Mouse (Mus musculus): ENCODE data around the gene Sf1. TPM values are rescaled to one million over a fixed set of nuclear protein-coding genes. Genes with fewer than 3 reads are reported as not detected.
A peak's percentile ranks its signal among the peaks of the same experiment; 100 is the strongest.

Sf1 gene
- polyA plus RNA-seq, 1 experiment, result 171 TPM

- 39% methylated on average over 9 of the region's 9 CpGs for WGBS
- TF ChIP-seq CTCF (IDR thresholded peaks at IDR 0.05; ENCODE audit: extremely low read depth, insufficient read length, insufficient replicate concordance, low read depth, low read length) (no peak), POLR2A (IDR thresholded peaks at IDR 0.05; ENCODE audit: low read depth, low read length) (no peak)
- H3K4me3 ChIP-seq (ENCODE audit: low read depth, low read length), result no peak overlapping the region
Observed at GRCm38 (mm10) chr19:6416124-6416770, 52.8 kb downstream of the Sf1 start.

GRCm38 (mm10) chr19:6416894-6417761 is 53.6 kb downstream of the Sf1 start:
- no peaks in the 10 kb centered on the region; the same call in 1 of the 2 replicates for H3K4me1 ChIP-seq (ENCODE audit: control insufficient read depth, insufficient read depth, insufficient read length, low read length)
- TF ChIP-seq CTCF (IDR thresholded peaks at IDR 0.05; ENCODE audit: extremely low read depth, insufficient read length, insufficient replicate concordance, low read depth, low read length) (no peak), POLR2A (IDR thresholded peaks at IDR 0.05; ENCODE audit: low read depth, low read length) (no peak)
- H3K36me3 ChIP-seq (ENCODE audit: control insufficient read depth, insufficient read depth, low read length), result no peaks in the 10 kb centered on the region
- H3K4me3 ChIP-seq (ENCODE audit: low read depth, low read length), result no peak overlapping the region
- no peak overlapping the region for H3K27ac ChIP-seq (ENCODE audit: insufficient read depth, low read depth, low read length)
- WGBS, result 48% methylated on average over 12 of the region's 12 CpGs
- peaks cover 10% of the 10 kb centered on the region for H3K27me3 ChIP-seq (ENCODE audit: control insufficient read depth, insufficient read depth, low read length)

More at GRCm38 (mm10) chr19:6416124-6416770, 52.8 kb downstream of the Sf1 start:
- Histone ChIP-seq H3K27ac (ENCODE audit: insufficient read depth, low read depth, low read length) (no peak overlapping the region), H3K27me3 (ENCODE audit: control insufficient read depth, insufficient read depth, low read length) (peaks cover 10% of the 10 kb centered on the region), H3K36me3 (ENCODE audit: control insufficient read depth, insufficient read depth, low read length) (no peaks in the 10 kb centered on the region), H3K4me1 (ENCODE audit: control insufficient read depth, insufficient read depth, insufficient read length, low read length) (no peaks in the 10 kb centered on the region; the same call in 1 of the 2 replicates)

GRCm38 (mm10) chr19:6418233-6418879 is 54.9 kb downstream of the Sf1 start, which contains the start of gene Nrxn2:
Nrxn2 (plus strand) TSS chr19:6418731.
- 2% methylated on average over 46 of the region's 46 CpGs for WGBS
- H3K27me3 ChIP-seq (ENCODE audit: control insufficient read depth, insufficient read depth, low read length), result peaks cover 10% of the 10 kb centered on the region
- H3K27ac ChIP-seq (ENCODE audit: insufficient read depth, low read depth, low read length), result no peak within 1 kb of the TSS
- no peaks in the 10 kb centered on the region; the same call in 1 of the 2 replicates for H3K4me1 ChIP-seq (ENCODE audit: control insufficient read depth, insufficient read depth, insufficient read length, low read length)
- H3K4me3 ChIP-seq (ENCODE audit: low read depth, low read length), result peak within 1 kb of the TSS; percentile 65
- H3K36me3 ChIP-seq (ENCODE audit: control insufficient read depth, insufficient read depth, low read length), result no peaks in the 10 kb centered on the region
- TF ChIP-seq CTCF (IDR thresholded peaks at IDR 0.05; ENCODE audit: extremely low read depth, insufficient read length, insufficient replicate concordance, low read depth, low read length), result peak; percentile 83
- TF ChIP-seq POLR2A (IDR thresholded peaks at IDR 0.05; ENCODE audit: low read depth, low read length), result no peak

- Histone ChIP-seq H3K27me3 (ENCODE audit: control insufficient read depth, insufficient read depth, low read length) (peaks cover 10% of the 10 kb centered on the region), H3K27ac (ENCODE audit: insufficient read depth, low read depth, low read length) (no peak overlapping the region), H3K36me3 (ENCODE audit: control insufficient read depth, insufficient read depth, low read length) (no peaks in the 10 kb centered on the region), H3K4me1 (ENCODE audit: control insufficient read depth, insufficient read depth, insufficient read length, low read length) (no peaks in the 10 kb centered on the region; the same call in 1 of the 2 replicates), H3K4me3 (ENCODE audit: low read depth, low read length) (no peak overlapping the region)
- TF ChIP-seq CTCF (IDR thresholded peaks at IDR 0.05; ENCODE audit: extremely low read depth, insufficient read length, insufficient replicate concordance, low read depth, low read length) (no peak), POLR2A (IDR thresholded peaks at IDR 0.05; ENCODE audit: low read depth, low read length) (no peak)
- WGBS, result 24% methylated on average over 13 of the region's 23 CpGs
Observed at GRCm38 (mm10) chr19:6418984-6419692, 55.6 kb downstream of the Sf1 start.

- 61% methylated on average over 9 of the region's 9 CpGs for WGBS
- Histone ChIP-seq H3K27ac (ENCODE audit: insufficient read depth, low read depth, low read length) (no peak overlapping the region), H3K36me3 (ENCODE audit: control insufficient read depth, insufficient read depth, low read length) (no peaks in the 10 kb centered on the region), H3K27me3 (ENCODE audit: control insufficient read depth, insufficient read depth, low read length) (peaks cover 10% of the 10 kb centered on the region), H3K4me1 (ENCODE audit: control insufficient read depth, insufficient read depth, insufficient read length, low read length) (no peaks in the 10 kb centered on the region; the same call in 1 of the 2 replicates), H3K4me3 (ENCODE audit: low read depth, low read length) (no peak overlapping the region)
- no peak for TF ChIP-seq POLR2A (IDR thresholded peaks at IDR 0.05; ENCODE audit: low read depth, low read length)
- no peak for TF ChIP-seq CTCF (IDR thresholded peaks at IDR 0.05; ENCODE audit: extremely low read depth, insufficient read length, insufficient replicate concordance, low read depth, low read length)
Observed at GRCm38 (mm10) chr19:6419805-6420310, 56.4 kb downstream of the Sf1 start.

- Histone ChIP-seq H3K27me3 (ENCODE audit: control insufficient read depth, insufficient read depth, low read length) (peaks cover 10% of the 10 kb centered on the region), H3K36me3 (ENCODE audit: control insufficient read depth, insufficient read depth, low read length) (no peaks in the 10 kb centered on the region), H3K4me1 (ENCODE audit: control insufficient read depth, insufficient read depth, insufficient read length, low read length) (no peaks in the 10 kb centered on the region; the same call in 1 of the 2 replicates), H3K4me3 (ENCODE audit: low read depth, low read length) (no peak overlapping the region), H3K27ac (ENCODE audit: insufficient read depth, low read depth, low read length) (no peak overlapping the region)
- WGBS, result 41% methylated on average over 19 of the region's 19 CpGs
- TF ChIP-seq CTCF (IDR thresholded peaks at IDR 0.05; ENCODE audit: extremely low read depth, insufficient read length, insufficient replicate concordance, low read depth, low read length), result no peak
- no peak for TF ChIP-seq POLR2A (IDR thresholded peaks at IDR 0.05; ENCODE audit: low read depth, low read length)
Observed at GRCm38 (mm10) chr19:6420481-6421210, 57.2 kb downstream of the Sf1 start.
